Mouse (Mus musculus): ENCODE data around the gene Baz1a. TPM values are rescaled to one million over a fixed set of nuclear protein-coding genes. Genes with fewer than 3 reads are reported as not detected.
A peak's percentile ranks its signal among the peaks of the same experiment; 100 is the strongest.
"Not testable (repeated sequence)": the region's sequence is repeated elsewhere in the genome, so short reads cannot be mapped to it uniquely, and the experiment has no call there.

Gene Baz1a
- polyA plus RNA-seq, 2 experiments from 2014 or later = 32.7 to 38.6 TPM

DNA sequence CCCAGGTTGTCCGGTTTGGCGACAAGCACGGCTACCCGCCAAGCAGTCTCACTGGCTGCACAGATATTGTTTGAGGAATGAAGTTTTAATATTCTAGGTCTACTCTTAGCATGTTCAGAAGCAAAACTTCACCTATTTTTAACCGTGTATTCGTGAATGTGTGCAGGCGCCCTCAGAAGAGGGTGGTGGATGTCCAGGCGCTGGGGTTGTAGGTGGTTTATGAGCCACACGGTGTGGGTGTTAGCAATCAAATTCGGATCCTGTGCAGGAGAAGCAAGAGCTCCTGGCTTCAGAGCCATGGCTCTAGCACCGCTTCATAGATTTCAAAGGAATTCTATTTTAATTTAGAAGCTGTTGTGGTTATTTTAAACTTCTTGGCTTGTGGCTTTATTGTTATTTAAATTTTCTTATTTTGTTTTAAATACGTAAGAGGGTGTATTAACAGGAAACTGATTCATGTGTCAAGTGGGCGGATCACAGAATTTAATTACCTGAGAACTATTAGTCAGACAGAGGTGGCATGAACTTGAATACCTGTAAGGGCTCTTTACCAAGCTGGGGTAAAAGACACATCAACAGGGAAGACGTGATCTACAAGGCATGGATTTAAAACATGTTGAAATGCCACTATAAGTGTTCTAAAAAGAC is 6.7 kb downstream of the Baz1a start:
- ATAC-seq = peak; percentile 76

DNA sequence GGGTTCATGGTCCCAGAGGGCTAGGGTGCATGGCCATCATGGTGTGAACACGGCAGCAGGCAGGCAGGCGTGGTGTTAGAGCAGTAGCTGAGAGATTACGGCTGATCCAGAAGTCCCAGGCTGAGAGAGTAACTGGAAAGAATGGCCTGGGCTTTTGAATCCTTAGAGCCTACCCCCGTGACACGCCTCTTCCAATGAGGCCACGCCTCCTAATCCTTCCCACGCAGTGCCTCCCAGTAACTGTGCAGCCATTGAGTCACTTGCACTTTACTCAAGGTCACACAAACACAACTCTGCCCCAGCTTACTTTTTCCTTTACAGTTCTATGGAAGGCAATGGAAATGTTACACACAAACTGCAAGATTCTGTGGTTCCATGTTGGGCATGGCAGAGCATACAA is 8.1 kb downstream of the Baz1a start:
- ATAC-seq = no peak

DNA sequence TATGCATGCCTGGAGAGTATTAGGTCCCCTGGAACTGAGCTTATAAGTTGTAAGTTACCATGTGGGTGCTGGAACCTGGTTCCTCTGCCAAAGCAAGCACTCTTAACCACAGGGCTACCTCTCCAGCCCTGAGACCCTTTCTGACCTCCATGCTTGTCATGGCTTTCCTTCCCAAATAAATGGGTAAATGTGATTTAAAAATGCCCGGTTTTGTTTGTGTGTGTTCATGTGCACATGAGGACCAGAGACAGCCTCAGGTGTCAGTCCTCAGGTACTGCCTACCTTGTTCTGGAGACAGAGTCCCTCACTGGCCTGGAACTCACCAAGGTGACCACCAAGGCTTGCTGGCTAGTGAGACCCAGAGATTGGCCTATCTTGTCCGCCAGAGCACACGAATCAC is 9.8 kb downstream of the Baz1a start:
- ATAC-seq = no peak

DNA sequence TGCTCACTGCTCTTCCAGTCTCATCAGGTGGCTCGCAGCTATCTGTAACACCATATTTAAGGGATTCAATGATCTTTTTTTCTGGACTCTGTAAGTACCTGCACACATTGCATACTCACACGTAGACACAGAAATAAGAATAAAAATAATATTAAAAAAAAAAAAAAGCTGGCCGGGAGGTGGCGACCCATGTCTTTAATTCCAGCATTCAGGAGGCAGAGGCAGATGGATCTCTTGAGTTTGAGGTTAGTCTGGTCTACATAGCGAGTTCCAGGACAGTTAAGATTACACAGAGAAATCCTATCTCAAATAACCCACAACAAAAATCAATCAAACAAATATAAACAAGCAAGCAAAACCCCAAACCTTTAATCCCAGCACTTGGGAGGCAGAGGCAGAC is 10.3 kb downstream of the Baz1a start:
- ATAC-seq = no peak

DNA sequence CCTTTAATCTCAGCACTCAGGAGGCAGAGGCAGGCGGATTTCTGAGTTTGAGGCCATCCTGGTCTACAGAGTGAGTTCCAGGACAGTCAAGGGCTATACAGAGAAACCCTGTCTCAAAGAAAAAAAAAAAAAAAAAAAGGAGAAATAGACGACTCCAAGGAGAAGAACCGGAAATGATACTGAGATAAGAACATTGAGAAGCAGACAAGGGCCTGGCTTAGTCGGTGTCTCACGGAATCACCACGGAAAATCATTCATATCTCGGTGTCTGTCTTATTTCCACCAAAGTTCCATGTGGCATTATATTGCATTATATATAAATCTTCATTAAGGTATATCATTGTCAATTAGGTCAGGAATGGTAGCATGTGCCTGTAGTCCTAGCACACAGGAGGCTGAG is 11.6 kb downstream of the Baz1a start:
- ATAC-seq = not testable (repeated sequence)

DNA sequence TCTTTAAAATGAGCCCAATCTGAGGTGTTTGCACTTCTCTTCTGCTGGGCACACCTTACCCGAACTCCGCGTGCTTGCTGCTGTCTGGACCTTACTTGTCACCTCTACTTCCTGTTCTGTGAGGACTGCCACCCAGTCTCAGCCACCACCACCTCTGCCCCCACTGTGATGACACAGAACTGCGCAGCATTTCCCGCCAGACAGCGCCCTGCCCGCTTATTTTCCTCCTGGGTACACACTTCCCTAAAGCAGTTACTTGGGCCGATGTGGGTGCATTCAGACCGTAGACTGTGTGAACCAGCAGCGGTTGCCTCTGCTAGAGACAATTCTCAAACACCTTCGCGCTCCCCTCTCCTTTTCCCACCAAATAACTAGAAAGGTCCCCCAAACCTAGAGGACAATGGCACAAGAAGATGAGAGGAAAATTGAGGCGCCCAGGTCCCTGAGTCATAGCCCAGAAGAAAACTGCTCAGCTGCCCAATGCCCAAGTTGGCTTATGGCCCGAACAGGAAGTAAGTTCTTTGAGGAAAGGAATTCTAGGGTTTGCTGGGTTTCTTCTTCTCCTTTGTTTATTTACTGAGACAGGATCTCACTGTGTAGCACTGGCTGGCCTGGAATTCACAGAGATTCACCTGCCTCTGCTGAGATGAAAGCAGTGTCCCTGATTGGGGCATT is 15.0 kb downstream of the Baz1a start:
- ATAC-seq = peak; percentile 95

DNA sequence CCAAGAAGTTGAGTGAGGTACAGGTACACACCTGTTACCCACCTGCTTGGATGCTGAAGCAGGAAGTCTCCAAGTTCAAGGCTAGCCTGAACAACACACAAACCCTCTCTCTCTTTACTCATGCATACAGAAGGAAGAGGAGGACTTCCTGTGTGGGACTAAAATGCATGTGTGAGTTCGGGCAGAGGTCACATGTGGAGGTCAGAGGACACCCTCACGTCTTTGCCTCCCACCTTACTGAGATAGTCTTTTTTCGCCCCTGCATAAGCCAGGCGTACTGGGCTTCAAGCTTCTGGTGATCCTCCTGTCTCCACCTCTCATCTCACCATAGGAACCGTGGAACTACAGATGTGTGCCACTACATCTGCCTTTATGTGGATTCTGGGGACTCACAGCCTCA is 15.7 kb downstream of the Baz1a start:
- ATAC-seq = peak; percentile 41

DNA sequence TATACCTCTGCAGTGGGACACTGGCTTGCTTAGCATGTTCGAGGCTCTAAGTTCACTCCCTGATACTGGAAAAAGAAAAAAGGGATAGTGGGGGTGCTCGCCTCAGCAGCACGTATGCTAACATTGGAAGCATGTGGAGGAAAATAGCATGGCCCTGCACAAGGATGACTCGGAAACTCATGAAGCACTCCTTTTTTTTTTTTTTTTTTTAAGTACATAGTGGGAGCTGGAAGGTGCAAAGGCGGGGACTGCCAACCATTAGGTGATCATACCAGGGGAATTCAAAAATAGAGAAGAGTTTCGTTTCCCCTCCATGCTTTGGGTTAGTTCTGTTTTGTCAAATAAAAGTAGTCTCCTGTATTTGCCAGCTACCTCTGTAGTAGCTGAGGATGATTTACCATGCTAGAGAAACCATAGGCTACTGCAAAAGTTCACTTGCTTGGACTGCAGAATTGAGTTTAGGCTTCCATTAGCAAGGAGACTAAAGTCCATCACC is 17.1 kb downstream of the Baz1a start:
- no peak for ATAC-seq

DNA sequence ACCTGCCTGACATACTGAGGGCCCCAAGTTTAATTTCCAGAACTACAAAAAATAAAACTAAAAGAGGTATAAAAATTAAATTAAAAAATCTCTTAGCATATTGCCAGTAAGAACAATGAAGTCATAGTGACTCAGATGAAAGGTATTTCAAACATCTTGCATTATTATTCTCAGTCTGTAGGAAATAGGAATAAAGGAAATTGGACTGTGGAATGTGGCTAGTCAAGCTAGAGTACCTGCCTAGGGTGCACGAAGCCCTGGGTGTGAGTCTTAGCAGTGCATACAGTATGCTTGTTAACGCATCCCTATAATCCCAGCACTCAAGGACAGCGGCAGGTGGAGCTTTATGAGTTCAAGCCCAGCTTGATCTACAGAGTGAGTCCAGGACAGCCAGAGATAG is 18.2 kb downstream of the Baz1a start:
- ATAC-seq = no peak

DNA sequence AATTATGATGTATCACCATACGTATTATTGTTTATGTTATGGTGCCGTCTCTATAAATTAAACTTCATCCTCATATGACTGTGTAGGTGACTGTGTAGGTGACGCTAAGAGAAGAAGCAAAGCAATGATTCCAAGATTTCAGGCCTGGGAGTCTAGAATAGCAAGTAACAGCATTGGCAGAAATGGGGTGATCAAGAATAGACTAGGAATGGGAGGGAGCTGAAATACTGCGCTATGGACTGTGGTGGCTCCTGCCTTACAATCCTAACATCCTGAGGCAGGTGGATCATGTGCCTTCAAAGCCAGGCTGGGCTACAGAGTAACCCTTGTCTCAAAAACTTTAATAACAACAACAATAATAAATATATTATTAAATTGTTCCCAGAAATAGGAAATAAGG is 19.7 kb downstream of the Baz1a start:
- no peak for ATAC-seq

DNA sequence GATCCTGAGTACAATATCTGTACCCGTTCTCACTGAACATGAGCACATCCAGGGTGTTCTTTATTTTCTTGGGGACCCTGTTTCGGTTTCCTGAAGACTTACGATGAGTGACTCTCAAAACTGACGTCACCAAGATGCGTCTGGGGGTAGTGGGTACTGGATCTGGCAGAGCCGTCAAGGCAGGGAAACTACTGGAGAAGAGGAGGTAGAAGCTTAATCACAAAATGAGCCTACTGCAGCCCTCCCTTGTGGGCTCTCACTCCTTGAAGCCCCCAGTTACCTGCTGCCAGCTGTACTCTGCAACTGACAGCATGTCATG is 20.1 kb downstream of the Baz1a start:
- no peak for ATAC-seq

DNA sequence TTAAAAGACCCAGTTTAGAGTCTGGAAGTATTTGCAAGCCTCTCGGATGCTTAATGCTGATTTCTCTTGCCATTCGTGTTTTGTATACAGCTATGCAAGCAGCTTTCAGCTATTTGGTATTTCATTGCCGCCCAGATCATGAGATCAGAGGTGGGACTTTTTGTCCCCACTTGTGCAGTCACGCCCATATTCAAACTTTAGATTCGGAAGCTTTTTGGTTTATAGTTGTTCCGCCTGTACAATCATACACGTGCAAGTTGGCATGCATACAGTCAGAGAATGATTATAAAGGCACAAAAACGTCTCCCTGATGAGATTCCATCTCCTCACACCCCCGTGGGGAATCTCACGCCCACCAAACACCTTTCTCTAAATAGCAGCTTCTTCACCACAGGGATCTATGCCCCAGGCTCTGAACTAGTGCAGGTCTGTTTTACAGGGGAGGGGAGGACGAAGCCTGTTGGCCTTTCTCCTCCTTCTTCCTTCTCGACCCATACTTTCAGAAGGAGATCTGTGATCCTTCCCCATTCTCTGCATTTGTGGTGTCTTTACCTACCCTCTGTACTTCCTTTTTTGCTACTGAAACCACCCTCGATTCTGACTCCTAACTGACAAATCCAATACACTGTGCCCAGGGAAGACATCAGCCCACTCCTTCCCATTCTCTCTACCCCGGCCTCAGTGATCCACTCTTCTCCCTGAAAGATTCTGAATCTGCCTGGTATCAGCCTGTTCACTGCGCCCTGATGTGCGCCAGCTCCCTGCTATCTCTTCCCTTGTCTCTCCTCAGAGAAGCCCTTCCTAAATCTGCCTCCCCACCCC is 20.7 kb downstream of the Baz1a start:
- ATAC-seq = no peak

DNA sequence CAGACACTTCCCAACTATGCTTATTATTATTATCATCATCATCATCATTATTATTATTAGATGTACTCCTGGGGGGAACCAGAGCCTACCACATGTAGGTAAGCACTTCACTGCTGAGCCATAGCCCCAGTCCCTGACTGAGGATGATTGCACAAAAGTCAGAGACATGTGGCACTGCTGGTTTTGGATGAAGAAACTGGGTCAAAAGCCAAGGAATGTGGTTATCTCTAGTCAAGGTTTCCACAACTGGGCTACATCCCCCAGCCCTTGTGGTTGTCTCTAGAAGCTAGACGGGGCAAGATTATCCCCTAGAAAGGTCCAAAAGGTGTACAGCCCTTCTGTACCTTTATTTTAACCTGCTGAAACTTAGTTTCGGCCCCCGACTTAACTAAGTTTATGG is 21.3 kb downstream of the Baz1a start:
- ATAC-seq = no peak

DNA sequence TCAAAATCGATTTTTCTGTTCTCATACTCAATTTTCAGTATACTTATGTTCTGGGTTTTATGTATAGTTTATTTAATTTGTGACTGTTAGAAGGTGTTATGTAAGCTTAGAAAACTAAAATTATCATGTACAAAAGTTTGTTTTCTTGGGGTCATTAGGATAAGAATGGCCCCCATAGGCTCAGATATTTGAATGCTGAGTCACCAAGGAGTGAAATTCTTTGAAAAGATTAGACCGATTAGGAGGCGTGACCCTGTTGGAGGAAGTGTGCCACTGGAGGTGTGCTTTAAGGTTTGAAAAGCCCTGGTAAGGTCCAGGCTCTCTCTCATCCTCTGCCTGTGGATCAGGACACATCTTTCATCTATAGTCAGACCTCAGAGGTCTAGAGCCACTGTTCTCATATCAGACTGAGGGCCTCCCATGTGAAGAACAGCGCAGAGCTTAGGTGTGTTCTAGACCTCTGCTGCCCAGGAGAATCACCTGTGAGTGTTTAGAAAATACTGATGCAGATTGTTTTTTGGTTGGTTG is 25.8 kb downstream of the Baz1a start:
- no peak for ATAC-seq

DNA sequence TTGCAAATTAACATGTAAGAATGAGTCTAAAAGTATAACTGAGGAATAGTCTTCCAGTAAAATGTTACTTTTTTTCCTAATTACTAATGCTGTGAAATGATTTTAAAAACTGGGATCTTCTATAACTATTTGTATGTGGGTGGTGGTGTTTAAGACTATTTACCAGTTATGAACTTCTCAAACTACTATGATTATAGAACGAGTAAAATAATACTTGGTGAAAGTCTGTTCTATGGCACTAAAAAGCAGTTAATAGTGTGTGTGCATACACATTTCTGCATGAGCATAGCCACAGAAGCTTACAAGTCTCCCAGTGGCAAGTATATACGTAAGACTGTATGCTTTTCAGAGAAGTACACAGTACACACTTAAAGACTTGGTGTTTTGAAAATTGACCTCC is 27.0 kb downstream of the Baz1a start:
- ATAC-seq = no peak

DNA sequence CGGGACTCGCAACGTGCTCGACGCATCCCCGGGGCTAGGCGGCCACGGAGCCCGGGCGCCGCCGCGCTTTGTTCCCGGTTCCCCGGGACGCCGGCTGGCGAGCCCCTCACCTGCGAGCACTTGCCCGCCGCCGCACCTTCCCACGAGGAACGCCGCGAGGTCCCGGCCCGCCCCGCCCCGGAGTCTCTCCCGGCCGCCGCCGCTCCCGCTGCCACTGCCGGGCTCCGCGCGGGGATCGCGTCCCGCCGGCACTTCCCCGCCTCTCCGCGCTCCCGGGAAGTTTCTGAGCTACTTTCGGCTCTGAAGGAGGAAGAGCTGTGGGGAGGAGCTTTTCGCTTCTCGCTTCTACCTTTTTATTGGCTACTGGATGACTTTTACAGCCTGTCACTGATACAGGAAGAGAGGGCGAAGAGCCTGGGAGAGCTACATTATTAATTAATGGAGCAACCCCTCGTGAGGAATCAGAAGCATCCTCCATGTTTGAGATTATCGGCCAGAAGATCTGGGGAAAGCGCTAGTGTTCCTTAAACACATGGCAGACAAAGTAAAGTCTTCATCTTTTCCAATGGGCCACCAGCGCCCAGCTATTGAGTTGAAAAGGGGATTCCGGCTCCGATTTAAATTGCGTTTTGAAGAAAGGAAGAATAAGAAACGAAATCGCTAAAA is 28.0 kb downstream of the Baz1a start, which contains the start of gene Gm20403:
TSS of gene Gm20403 (minus strand) at position 478 of the 666 bp plus-strand sequence.
- peak; percentile 68 for ATAC-seq

DNA sequence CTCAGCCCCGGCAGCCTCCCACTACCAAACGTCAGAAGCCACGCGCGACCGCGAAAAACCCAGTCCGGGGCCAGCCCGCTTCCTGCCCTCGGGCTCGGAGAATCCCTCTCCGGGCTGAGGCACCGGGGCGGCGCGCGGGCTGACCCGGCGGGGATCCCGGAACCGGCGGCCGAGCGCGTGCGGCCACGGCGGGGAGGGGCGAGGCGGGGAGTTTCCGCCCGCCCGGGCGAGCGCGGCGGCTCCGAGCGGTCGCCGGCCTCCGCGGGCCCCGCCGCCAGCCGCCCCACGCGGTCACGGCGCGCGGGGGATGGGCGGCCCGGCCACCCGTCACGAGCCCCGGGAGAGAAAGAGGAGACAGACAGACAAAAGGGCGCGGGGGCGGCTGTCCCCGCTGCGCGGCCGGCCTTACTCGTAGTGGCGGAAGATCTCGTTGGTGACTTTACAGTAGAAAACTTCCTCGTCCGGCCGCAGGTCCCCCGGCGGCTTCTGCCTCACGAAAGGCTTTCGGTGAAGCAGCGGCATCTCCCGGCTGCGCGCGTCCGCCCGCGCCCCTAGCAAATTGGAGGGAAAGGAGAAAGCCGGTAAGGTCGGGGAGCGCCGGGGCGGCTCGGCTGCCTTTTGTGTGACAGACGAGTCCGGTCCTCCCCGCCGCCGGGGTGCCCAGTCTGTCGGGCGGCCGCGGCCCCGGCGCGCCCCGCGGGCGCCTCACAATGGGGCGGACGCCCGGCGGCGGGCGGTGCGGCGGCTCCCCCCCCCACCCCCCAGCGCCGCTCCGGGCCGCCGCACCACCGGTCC is 28.7 kb downstream of the Baz1a start:
- peak; percentile 53 for ATAC-seq

DNA sequence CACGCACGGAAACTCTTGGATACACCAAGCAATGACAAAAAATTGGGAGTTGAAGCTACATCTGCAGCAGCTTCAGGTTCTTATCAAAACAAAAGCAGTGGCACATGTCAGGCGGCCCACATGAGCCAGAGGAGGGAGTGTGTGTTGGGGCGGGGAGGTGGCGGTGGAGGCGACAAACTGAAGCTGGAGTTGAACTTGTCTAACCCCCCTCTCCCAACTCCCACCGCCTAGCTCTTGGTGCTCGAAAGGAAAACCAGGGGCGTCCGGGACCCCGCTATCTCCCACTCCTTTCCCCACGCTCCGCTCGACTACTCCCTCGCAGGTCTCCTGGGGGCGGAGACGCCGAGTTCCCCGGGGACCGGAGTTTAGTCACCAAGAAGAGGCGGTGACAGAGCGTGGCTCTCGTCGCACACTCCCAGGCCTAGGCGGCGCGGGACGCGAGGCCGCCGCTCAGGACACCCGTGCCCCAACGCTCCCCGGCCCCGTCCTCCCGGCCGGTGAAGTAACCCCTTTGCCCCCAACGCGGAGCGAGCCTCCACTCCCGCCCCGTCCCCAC is 29.4 kb downstream of the Baz1a start:
- peak; percentile 54 for ATAC-seq

DNA sequence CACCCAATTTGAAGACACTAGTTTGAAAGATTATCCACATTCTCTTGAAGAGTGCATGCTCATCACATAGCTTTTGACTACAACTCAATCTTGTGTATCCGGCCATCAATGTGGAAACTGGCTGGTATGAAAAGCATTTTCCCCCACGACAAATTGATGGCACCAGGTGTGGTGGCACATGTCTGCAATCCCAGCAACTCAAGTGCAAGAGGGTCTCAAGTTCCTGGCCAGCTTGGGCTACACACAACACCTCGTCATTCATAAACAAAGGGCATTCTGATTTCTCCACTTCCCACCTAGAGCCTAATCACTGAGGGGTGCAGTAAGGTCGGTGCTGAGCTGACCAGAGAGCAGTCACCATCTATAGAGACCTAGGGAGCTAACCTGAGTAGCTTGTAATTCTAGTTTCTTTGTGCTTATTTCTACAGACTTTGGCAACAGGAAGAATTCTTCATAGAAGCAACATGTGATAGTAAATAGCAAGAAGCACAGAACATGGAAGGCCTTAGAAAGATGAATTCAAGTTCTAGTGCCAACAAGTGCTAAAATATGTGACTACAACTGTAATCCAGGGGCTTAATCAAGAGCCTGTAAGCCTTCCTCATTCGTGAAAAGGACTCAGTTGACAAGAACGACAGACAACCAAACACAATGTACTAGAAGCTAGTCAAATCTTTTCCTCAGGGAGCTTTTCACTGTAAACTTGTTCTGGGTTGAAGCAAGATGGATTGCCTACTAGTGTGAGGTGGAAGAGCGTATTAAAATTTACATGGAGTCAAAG is 31.0 kb downstream of the Baz1a start:
- no peak for ATAC-seq

DNA sequence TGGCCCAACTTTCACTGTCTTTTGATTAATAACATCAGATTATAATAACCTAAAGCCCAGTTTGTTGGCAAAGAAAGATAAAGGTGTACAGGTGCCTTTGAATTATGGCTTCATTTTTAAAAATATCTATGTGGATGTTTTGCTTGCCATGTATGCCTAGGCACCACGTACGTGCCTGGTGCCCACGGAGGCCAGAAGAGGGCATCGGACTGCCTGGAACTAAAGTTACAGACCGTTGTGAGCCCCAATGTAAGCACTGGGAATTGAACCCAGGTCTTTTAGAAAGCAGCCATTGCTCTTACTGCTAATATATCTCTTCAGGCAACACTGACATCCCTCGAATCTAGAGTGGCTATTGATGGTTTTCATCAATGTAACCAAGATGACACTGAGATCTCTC is 32.2 kb downstream of the Baz1a start:
- ATAC-seq = no peak

DNA sequence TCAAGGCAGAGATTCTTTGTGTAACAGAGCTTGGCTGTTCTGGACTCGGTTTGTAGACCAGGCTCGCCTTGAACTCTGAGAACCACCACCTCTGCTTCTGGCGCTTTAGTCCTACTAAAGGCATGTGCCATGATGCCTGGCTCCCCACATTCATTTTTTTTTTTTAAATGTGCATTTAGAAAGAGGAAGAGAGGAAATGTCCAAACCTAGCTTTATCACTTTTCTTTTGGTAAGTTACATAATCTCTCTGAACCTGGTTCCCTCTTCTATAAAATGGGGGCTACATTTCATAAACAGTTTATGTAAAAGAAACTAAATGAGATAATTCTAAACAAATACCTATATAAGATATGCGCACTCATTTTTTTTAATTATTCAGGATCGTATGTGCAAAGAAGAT is 33.2 kb downstream of the Baz1a start:
- ATAC-seq = no peak

Measured in activated CD4-positive, CD25-positive, alpha-beta regulatory T cell, adult 4 months (primary cell).